Mouse (Mus musculus): Measurements from ENCODE around the gene Cog4.

DNA sequence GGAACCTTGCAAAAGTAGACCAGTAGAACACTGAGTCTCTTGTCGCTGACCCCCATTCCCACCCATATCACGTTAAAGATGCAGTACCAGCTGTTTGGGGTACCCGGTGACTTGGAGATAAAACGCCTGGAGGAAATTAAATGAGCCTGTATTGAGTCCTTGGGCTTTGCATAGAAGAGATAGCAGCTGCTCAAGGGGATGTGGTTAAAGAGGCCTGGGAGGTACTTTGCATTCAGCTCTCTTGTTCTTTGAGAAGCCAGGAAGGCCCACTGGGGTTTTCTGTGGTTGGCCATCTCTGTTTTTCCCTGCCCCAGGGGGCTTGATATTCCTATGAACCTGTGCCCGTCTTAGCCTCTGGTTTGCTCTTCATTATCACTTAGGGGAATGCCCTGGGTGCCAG, 82.7 kb downstream of the Cog4 start:
- TF ChIP-seq CTCF (IDR thresholded peaks at IDR 0.05; ENCODE audit: insufficient read depth, low read depth, low read length) = no peak
- TF ChIP-seq POLR2A (IDR thresholded peaks at IDR 0.05; ENCODE audit: insufficient read depth, low read depth, low read length) = no peak
